Mouse (Mus musculus) yolk sac, embryonic 10.5 days (tissue): ENCODE results near the gene Ifna7.
"Not testable (repeated sequence)": the region's sequence is repeated elsewhere in the genome, so short reads cannot be mapped to it uniquely, and the experiment has no call there.

Experiments
- DNase-seq: peaks from one replicate; pipeline ENCODE4 v3.0.0-alpha.2; 2017; ENCODE audit warnings: low spot score

The Ifna7 gene

DNA sequence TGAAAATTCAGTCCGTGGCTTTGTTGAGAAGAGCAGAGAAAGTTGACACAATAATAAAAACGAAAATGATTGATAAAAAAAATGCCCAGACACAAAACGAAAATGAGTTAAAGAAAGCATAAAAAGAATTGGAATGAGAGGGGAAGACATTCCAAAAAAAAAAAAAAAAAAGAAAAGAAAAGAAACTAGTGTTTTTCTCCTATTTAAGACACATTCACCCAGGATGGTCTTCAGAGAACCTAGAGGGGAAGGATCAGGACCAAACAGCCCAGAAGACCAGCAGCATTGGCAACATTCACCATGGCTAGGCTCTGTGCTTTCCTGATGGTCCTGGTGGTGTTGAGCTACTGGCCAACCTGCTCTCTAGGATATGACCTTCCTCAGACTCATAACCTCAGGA lies at the start of gene Ifna7:
TSS of gene Ifna7 (plus strand) at position 301 of the 400 bp plus-strand sequence.
- DNase-seq, result no peak

DNA sequence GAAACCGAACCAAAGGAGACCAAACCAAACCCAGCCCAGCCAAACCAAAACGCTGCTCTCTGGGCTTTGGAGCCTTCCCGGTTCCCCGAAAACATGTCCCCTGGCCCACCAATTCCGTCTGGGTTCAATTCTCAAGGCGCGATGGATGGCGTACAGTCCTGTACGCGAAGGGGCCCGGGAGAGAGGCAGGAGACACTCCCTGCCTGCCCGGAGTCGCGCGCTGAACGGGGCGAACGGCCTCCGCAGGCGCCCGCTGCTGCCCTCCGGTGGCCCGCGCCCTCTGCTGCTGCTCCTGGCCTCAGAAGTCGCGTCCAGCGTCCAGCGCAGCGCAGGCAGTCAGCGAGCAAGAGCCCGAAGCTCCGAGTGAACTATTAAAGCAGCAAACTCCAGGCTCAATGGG lies 42.5 kb upstream of the Ifna7 start, which contains the start of gene Gm13290:
TSS of gene Gm13290 (plus strand) at position 301 of the 400 bp plus-strand sequence.
- not testable (repeated sequence) for DNase-seq

DNA sequence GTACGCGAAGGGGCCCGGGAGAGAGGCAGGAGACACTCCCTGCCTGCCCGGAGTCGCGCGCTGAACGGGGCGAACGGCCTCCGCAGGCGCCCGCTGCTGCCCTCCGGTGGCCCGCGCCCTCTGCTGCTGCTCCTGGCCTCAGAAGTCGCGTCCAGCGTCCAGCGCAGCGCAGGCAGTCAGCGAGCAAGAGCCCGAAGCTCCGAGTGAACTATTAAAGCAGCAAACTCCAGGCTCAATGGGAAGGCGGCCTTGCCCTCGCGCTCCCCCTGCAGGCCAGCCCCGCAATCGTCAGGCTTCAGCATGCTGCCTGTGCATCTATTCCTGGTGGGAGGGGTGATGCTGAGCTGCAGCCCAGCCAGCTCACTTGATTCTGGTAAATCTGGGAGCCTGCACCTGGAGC lies 39.4 kb upstream of the Ifna7 start, which contains the start of gene Gm13289:
TSS of gene Gm13289 (plus strand) at position 301 of the 400 bp plus-strand sequence.
- not testable (repeated sequence) for DNase-seq

DNA sequence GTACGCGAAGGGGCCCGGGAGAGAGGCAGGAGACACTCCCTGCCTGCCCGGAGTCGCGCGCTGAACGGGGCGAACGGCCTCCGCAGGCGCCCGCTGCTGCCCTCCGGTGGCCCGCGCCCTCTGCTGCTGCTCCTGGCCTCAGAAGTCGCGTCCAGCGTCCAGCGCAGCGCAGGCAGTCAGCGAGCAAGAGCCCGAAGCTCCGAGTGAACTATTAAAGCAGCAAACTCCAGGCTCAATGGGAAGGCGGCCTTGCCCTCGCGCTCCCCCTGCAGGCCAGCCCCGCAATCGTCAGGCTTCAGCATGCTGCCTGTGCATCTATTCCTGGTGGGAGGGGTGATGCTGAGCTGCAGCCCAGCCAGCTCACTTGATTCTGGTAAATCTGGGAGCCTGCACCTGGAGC lies 36.5 kb upstream of the Ifna7 start, which contains the start of gene Gm13272:
TSS of gene Gm13272 (plus strand) at position 301 of the 400 bp plus-strand sequence.
- not testable (repeated sequence) for DNase-seq

DNA sequence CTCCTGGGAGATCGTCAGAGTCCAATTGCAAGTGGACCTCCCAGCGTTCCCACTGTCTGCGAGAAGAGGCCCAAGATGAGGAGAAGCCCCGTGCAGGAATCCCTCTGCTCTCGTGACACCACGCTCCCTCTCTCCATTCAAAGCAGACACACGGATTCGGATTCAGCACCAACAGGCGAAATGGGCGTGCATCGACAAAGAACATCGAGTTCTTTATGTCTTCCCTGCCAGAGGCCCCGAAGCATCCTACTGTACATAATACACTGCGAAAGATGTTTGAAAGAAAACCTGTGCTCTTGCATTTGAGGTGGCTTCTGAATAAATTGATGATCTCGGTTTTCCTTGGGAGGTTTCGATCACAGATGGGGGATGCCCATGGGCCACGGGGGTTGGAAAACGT lies 35.7 kb upstream of the Ifna7 start:
- DNase-seq, result not testable (repeated sequence)

DNA sequence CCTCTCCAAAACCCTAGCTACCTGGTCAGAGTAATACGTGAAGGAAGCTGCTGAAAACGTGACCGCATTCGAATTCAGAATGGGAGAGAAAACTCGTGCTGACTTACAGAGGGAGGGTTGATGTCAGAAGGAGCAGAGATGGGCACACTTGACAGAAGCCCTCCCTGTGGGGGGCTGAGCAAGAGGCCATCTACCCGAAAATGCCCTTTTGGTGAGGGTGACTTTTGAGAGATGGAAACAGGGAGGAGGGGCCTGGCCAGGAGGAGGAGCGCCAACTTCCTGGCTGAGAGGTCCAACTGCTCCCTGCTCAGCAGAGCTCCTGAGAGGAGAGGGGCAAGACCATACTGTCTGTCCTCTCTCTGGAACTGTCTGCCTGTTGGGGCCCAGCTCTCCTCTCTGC lies 34.2 kb upstream of the Ifna7 start, which contains the start of gene Ifnz:
TSS of gene Ifnz (plus strand) at position 301 of the 400 bp plus-strand sequence.
- not testable (repeated sequence) for DNase-seq

DNA sequence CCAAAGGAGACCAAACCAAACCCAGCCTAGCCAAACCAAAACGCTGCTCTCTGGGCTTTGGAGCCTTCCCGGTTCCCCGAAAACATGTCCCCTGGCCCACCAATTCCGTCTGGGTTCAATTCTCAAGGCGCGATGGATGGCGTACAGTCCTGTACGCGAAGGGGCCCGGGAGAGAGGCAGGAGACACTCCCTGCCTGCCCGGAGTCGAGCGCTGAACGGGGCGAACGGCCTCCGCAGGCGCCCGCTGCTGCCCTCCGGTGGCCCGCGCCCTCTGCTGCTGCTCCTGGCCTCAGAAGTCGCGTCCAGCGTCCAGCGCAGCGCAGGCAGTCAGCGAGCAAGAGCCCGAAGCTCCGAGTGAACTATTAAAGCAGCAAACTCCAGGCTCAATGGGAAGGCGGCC lies 33.7 kb upstream of the Ifna7 start:
- DNase-seq, result not testable (repeated sequence)

DNA sequence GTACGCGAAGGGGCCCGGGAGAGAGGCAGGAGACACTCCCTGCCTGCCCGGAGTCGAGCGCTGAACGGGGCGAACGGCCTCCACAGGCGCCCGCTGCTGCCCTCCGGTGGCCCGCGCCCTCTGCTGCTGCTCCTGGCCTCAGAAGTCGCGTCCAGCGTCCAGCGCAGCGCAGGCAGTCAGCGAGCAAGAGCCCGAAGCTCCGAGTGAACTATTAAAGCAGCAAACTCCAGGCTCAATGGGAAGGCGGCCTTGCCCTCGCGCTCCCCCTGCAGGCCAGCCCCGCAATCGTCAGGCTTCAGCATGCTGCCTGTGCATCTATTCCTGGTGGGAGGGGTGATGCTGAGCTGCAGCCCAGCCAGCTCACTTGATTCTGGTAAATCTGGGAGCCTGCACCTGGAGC lies 30.6 kb upstream of the Ifna7 start, which contains the start of gene Gm13276:
TSS of gene Gm13276 (plus strand) at position 301 of the 400 bp plus-strand sequence.
- DNase-seq, result not testable (repeated sequence)

DNA sequence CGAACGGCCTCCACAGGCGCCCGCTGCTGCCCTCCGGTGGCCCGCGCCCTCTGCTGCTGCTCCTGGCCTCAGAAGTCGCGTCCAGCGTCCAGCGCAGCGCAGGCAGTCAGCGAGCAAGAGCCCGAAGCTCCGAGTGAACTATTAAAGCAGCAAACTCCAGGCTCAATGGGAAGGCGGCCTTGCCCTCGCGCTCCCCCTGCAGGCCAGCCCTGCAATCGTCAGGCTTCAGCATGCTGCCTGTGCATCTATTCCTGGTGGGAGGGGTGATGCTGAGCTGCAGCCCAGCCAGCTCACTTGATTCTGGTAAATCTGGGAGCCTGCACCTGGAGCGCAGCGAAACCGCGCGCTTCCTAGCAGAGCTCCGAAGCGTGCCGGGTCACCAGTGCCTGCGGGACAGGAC lies 27.6 kb upstream of the Ifna7 start, which contains the start of gene Gm13277:
TSS of gene Gm13277 (plus strand) at position 231 of the 400 bp plus-strand sequence.
- DNase-seq, result not testable (repeated sequence)

DNA sequence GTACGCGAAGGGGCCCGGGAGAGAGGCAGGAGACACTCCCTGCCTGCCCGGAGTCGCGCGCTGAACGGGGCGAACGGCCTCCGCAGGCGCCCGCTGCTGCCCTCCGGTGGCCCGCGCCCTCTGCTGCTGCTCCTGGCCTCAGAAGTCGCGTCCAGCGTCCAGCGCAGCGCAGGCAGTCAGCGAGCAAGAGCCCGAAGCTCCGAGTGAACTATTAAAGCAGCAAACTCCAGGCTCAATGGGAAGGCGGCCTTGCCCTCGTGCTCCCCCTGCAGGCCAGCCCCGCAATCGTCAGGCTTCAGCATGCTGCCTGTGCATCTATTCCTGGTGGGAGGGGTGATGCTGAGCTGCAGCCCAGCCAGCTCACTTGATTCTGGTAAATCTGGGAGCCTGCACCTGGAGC lies 24.8 kb upstream of the Ifna7 start, which contains the start of gene Gm13278:
TSS of gene Gm13278 (plus strand) at position 301 of the 400 bp plus-strand sequence.
- not testable (repeated sequence) for DNase-seq

DNA sequence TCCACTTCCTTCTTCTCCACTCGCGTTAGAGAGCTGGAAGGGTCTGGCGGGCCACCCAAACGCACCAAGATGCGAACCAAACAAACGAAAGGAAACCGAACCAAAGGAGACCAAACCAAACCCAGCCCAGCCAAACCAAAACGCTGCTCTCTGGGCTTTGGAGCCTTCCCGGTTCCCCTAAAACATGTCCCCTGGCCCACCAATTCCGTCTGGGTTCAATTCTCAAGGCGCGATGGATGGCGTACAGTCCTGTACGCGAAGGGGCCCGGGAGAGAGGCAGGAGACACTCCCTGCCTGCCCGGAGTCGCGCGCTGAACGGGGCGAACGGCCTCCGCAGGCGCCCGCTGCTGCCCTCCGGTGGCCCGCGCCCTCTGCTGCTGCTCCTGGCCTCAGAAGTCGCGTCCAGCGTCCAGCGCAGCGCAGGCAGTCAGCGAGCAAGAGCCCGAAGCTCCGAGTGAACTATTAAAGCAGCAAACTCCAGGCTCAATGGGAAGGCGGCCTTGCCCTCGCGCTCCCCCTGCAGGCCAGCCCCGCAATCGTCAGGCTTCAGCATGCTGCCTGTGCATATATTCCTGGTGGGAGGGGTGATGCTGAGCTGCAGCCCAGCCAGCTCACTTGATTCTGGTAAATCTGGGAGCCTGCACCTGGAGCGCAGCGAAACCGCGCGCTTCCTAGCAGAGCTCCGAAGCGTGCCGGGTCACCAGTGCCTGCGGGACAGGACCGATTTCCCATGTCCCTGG lies 21.9 kb upstream of the Ifna7 start, which contains the start of gene Gm13275:
TSS of gene Gm13275 (plus strand) at position 552 of the 740 bp plus-strand sequence.
- not testable (repeated sequence) for DNase-seq

DNA sequence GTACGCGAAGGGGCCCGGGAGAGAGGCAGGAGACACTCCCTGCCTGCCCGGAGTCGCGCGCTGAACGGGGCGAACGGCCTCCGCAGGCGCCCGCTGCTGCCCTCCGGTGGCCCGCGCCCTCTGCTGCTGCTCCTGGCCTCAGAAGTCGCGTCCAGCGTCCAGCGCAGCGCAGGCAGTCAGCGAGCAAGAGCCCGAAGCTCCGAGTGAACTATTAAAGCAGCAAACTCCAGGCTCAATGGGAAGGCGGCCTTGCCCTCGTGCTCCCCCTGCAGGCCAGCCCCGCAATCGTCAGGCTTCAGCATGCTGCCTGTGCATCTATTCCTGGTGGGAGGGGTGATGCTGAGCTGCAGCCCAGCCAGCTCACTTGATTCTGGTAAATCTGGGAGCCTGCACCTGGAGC lies 18.9 kb upstream of the Ifna7 start, which contains the start of gene Gm13279:
TSS of gene Gm13279 (plus strand) at position 301 of the 400 bp plus-strand sequence.
- DNase-seq, result not testable (repeated sequence)

DNA sequence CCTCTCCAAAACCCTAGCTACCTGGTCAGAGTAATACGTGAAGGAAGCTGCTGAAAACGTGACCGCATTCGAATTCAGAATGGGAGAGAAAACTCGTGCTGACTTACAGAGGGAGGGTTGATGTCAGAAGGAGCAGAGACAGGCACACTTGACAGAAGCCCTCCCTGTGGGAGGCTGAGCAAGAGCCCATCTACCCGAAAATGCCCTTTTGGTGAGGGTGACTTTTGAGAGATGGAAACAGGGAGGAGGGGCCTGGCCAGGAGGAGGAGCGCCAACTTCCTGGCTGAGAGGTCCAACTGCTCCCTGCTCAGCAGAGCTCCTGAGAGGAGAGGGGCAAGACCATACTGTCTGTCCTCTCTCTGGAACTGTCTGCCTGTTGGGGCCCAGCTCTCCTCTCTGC lies 16.7 kb upstream of the Ifna7 start, which contains the start of gene Gm13285:
TSS of gene Gm13285 (plus strand) at position 301 of the 400 bp plus-strand sequence.
- not testable (repeated sequence) for DNase-seq

DNA sequence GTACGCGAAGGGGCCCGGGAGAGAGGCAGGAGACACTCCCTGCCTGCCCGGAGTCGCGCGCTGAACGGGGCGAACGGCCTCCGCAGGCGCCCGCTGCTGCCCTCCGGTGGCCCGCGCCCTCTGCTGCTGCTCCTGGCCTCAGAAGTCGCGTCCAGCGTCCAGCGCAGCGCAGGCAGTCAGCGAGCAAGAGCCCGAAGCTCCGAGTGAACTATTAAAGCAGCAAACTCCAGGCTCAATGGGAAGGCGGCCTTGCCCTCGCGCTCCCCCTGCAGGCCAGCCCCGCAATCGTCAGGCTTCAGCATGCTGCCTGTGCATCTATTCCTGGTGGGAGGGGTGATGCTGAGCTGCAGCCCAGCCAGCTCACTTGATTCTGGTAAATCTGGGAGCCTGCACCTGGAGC lies 13.1 kb upstream of the Ifna7 start, which contains the start of gene Gm13287:
TSS of gene Gm13287 (plus strand) at position 301 of the 400 bp plus-strand sequence.
- DNase-seq, result not testable (repeated sequence)

DNA sequence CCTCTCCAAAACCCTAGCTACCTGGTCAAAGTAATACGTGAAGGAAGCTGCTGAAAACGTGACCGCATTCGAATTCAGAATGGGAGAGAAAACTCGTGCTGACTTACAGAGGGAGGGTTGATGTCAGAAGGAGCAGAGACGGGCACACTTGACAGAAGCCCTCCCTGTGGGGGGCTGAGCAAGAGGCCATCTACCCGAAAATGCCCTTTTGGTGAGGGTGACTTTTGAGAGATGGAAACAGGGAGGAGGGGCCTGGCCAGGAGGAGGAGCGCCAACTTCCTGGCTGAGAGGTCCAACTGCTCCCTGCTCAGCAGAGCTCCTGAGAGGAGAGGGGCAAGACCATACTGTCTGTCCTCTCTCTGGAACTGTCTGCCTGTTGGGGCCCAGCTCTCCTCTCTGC lies 10.8 kb upstream of the Ifna7 start, which contains the start of gene Gm13288:
TSS of gene Gm13288 (plus strand) at position 301 of the 400 bp plus-strand sequence.
- DNase-seq, result not testable (repeated sequence)

DNA sequence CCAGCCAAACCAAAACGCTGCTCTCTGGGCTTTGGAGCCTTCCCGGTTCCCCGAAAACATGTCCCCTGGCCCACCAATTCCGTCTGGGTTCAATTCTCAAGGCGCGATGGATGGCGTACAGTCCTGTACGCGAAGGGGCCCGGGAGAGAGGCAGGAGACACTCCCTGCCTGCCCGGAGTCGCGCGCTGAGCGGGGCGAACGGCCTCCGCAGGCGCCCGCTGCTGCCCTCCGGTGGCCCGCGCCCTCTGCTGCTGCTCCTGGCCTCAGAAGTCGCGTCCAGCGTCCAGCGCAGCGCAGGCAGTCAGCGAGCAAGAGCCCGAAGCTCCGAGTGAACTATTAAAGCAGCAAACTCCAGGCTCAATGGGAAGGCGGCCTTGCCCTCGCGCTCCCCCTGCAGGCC lies 10.3 kb upstream of the Ifna7 start:
- not testable (repeated sequence) for DNase-seq

DNA sequence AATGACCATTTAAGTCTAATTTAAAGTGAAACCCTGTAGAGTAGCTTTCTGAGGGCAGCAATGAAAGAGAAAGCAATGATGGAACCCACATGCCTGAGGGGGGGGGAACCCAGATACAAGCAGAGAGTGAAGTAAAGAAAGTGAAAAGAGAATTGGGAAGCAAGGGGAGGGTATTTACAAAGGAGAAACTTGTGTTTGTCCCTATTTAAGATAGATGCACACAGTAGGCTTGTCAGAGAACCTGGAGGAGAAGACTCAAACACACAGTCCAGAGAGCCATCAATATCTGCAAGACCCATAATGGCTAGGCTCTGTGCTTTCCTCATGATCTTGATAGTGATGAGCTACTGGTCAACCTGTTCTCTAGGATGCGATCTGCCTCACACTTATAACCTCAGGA lies 3.6 kb downstream of the Ifna7 start, which contains the start of gene Ifna11:
TSS of gene Ifna11 (plus strand) at position 301 of the 400 bp plus-strand sequence.
- no peak for DNase-seq

DNA sequence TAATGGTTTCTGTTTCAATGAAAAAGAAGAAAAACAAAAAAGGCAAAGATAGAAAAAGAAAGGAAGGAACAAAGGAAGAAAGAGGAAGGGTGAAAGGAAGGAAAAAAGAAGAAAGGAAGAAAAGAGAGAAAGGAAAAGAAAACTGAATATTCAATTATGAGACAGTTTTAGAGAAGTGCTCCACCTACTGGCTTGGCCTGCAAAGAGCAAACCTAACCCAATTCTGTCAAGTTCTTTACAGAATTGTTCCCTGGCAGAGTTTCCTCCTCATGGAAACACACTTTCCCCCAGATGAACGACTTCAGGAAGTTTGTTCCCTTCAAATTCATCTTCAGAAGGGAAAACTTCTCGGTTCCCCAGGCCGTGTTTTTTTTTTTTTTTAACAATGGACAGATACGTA lies 7.0 kb downstream of the Ifna7 start:
- DNase-seq, result no peak

DNA sequence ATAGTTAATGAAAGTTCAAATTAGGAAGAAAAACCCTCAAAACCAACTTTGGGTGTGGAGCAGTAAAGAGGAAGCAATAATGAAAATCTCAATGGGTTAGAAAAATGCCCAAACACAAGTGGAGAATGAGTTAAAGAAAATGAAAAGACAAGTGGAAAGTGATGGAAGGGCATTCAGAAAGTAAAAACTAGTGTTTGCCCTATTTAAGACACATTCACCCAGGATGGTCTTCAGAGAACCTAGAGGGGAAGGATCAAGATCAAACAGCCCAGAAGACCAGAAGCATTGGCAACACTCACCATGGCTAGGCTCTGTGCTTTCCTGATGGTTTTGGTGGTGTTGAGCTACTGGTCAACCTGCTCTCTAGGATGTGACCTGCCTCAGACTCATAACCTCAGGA lies 11.1 kb downstream of the Ifna7 start, which contains the start of gene Ifna6:
TSS of gene Ifna6 (plus strand) at position 301 of the 400 bp plus-strand sequence.
- not testable (repeated sequence) for DNase-seq

DNA sequence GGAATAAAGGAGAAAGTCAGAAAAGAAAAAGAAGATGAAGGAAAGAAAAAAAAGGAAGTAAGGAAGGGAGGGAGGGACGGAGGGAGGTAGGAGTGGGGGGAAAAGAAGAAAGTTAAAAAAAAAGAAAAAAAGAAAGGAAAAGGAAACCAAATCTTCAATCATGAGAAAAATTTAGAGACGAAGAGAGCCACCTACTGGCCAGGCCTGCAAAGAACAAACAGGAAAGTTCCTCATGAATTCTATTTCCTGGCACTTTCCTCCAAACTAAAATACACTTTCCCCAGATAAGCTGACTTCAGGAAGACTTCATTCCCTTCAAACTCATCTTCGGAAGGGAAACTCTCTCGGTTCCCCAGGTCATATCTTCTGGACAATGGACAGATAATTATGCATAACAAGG lies 14.5 kb downstream of the Ifna7 start:
- no peak for DNase-seq

DNA sequence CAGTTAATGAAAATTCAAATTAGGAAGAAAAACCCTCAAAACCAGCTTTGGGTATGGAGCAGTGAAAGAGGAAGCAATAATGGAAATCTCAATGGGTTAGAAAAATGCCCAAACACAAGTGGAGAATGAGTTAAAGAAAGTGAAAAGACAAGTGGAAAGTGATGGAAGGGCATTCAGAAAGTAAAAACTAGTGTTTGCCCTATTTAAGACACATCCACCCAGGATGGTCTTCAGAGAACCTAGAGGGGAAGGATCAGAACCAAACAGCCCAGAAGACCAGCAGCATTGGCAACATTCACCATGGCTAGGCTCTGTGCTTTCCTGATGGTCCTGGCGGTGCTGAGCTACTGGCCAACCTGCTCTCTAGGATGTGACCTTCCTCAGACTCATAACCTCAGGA lies 19.2 kb downstream of the Ifna7 start, which contains the start of gene Ifna5:
TSS of gene Ifna5 (plus strand) at position 301 of the 400 bp plus-strand sequence.
- not testable (repeated sequence) for DNase-seq

DNA sequence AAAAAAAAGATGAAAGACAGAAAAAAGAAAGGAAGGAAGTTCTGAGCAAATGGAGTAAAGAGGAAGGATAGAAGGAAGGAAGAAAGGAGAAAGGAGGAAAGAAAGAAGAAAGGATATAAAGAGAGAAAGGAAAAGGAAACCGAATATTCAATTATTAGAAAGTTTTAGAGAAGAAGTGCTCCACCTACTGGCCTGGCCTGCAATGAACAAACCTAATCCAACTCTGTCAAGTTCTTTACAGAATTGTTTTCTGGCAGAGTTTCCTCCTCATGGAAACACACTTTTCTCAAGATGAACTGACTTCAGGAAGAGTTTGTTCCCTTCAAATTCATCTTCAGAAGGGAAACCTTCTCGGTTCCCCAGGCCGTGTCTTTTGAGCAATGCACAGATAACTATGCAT lies 22.8 kb downstream of the Ifna7 start:
- DNase-seq, result no peak
